Comparison of ENCODE assay signal across 7 mouse cellular contexts in genomic region chr4:99929613-99930517, GRCm38 (mm10). TPM values are rescaled to one million over a fixed set of nuclear protein-coding genes. Genes with fewer than 3 reads are reported as not detected.
DNase-seq lines count a peak whose midpoint lies in the region; ATAC-seq and TF ChIP-seq lines count a peak whose summit lies in the region.

Gene Itgb3bp, minus strand, starts transcription at chr4:99929813.

- no peaks in the 10 kb centered on the region for H3K27me3 ChIP-seq in intestine, embryonic 16.5 days (replicated peaks; ENCODE audit: control insufficient read depth, insufficient read depth, low read length)
- H3K27me3 ChIP-seq in midbrain, embryonic 11.5 days (ENCODE audit: control insufficient read depth, insufficient read depth, low read length), result no peaks in the 10 kb centered on the region
- H3K27me3 ChIP-seq in small intestine, adult 2 months (ENCODE audit: control insufficient read depth, insufficient read depth, low read length), result no peaks in the 10 kb centered on the region

- peak; percentile 91 for ATAC-seq in intestine, embryonic 16.5 days
- peak; percentile 94 for ATAC-seq in midbrain, embryonic 11.5 days (ENCODE audit: low FRiP score)

- DNase-seq in adrenal gland, adult 8-10 months, result peak; percentile 82
- peak; percentile 86 for DNase-seq in embryo, embryonic 11 days
- DNase-seq in gastrocnemius, postnatal 4 days (ENCODE audit: low spot score in 2 of 2), result peak; percentile 63 to 78
- DNase-seq in left cerebral cortex, postnatal 4 days, result peak; percentile 80
- peak; percentile 98 for DNase-seq in midbrain, embryonic 11.5 days (ENCODE audit: low spot score, missing footprints)

- 0 out of 2 replicates have a peak, but pooled peaks cover 3% of the 10 kb centered on the region for H3K36me3 ChIP-seq in intestine, embryonic 16.5 days (ENCODE audit: control insufficient read depth, insufficient read depth, low read length)
- no peaks in the 10 kb centered on the region for H3K36me3 ChIP-seq in midbrain, embryonic 11.5 days (ENCODE audit: control insufficient read depth, insufficient read depth, low read length)
- H3K36me3 ChIP-seq in small intestine, adult 2 months (ENCODE audit: control insufficient read depth, insufficient read depth, low read length), result no peaks in the 10 kb centered on the region

- no peak for TF ChIP-seq CTCF in small intestine, adult 2 months (IDR thresholded peaks at IDR 0.05; ENCODE audit: extremely low read depth, insufficient read length, insufficient replicate concordance, low read depth, low read length)

- TF ChIP-seq POLR2A in small intestine, adult 2 months (IDR thresholded peaks at IDR 0.05; ENCODE audit: low read depth, low read length), result peak; percentile 8; the same call in 1 of the 2 replicates

- intact Hi-C loops in left cerebral cortex, postnatal 4 days (cut with DNase I), result no loop called here

- H3K27ac ChIP-seq in intestine, embryonic 16.5 days (ENCODE audit: low read length), result peak within 1 kb of the TSS; percentile 99
- peak within 1 kb of the TSS; percentile 58 for H3K27ac ChIP-seq in midbrain, embryonic 11.5 days (ENCODE audit: low read depth, low read length)
- peak within 1 kb of the TSS; percentile 88 for H3K27ac ChIP-seq in small intestine, adult 2 months (ENCODE audit: insufficient read depth, low read depth, low read length)

- H3K9ac ChIP-seq in intestine, embryonic 16.5 days (ENCODE audit: low read depth, low read length), result peak within 1 kb of the TSS; percentile 81
- peak within 1 kb of the TSS; percentile 71 for H3K9ac ChIP-seq in midbrain, embryonic 11.5 days (ENCODE audit: low read length)

- peaks cover 7% of the 10 kb centered on the region; the same call in 1 of the 2 replicates for H3K4me1 ChIP-seq in intestine, embryonic 16.5 days (ENCODE audit: control insufficient read depth, insufficient read depth, low read length)
- H3K4me1 ChIP-seq in midbrain, embryonic 11.5 days (ENCODE audit: control insufficient read depth, insufficient read depth, low read length), result peaks cover 5% of the 10 kb centered on the region; the same call in 1 of the 2 replicates
- H3K4me1 ChIP-seq in small intestine, adult 2 months (ENCODE audit: control insufficient read depth, insufficient read depth, insufficient read length, low read length), result peaks cover 4% of the 10 kb centered on the region

- peak within 1 kb of the TSS; percentile 72 for H3K4me3 ChIP-seq in intestine, embryonic 16.5 days (ENCODE audit: low read length)
- H3K4me3 ChIP-seq in midbrain, embryonic 11.5 days (ENCODE audit: low read depth, low read length), result peak within 1 kb of the TSS; percentile 53
- peak within 1 kb of the TSS; percentile 77 for H3K4me3 ChIP-seq in small intestine, adult 2 months (ENCODE audit: low read depth, low read length)

- H3K9me3 ChIP-seq in intestine, embryonic 16.5 days (ENCODE audit: control insufficient read depth, low read length), result no peaks in the 10 kb centered on the region
- H3K9me3 ChIP-seq in midbrain, embryonic 11.5 days (ENCODE audit: control insufficient read depth, low read length), result no peaks in the 10 kb centered on the region

- H3K4me2 ChIP-seq in intestine, embryonic 16.5 days (ENCODE audit: low read depth, low read length), result peak within 1 kb of the TSS; percentile 67
- peak within 1 kb of the TSS; percentile 78 for H3K4me2 ChIP-seq in midbrain, embryonic 11.5 days

- WGBS in intestine, embryonic 16.5 days, result 1% methylated on average over 57 of the region's 57 CpGs
- under 1% methylated on average over 57 of the region's 57 CpGs for WGBS in midbrain, embryonic 11.5 days
- under 1% methylated on average over 56 of the region's 57 CpGs for WGBS in small intestine, adult 2 months

RNA-seq across cellular contexts. Expression of gene Itgb3bp, which starts in this region (rescaled TPM):
- 1 to 10 TPM; 5.5 to 8.7 (median 6.9) TPM for total RNA-seq in adrenal gland, adult 8-10 months (2022)
- total RNA-seq in gastrocnemius, postnatal 4 days (2021), result 10 to 100 TPM in 1 of 2 experiments, 1 to 10 TPM in 1; 8.8 to 10.8 TPM
- 28.8 and 30.5 TPM in 2 replicates for polyA plus RNA-seq in intestine, embryonic 16.5 days (2015; fragmentation: Nextera tagmentation; extraction: Ambion mirVana)
- 1 to 10 TPM; 4.1 to 4.5 TPM for total RNA-seq in left cerebral cortex, postnatal 4 days (2021)
- 66.5 and 69.2 TPM in 2 replicates for polyA plus RNA-seq in midbrain, embryonic 11.5 days (2014; fragmentation: Nextera tagmentation; extraction: Ambion mirVana)
- polyA plus RNA-seq in small intestine, adult 2 months (2012; rRNA removed), result 0.03 and 0.15 TPM in 2 replicates

Comparison
In these comparisons a context has a peak if more than half of its experiments do, and no peak if none do; other contexts are left out.
1. Peak in every context shown above with its lines: DNase-seq, ATAC-seq, H3K4me3 ChIP-seq and H3K27ac ChIP-seq.
2. RNA of gene Itgb3bp (polyA plus RNA-seq): 66.5 to 69.2 TPM in midbrain, embryonic 11.5 days and 28.8 to 30.5 TPM in intestine, embryonic 16.5 days; 0.03 to 0.15 TPM in small intestine, adult 2 months; every median in the first group is over 10 times any median in the second.